15 mouse cellular contexts compared by ENCODE assay signal in genomic region chr8:11479591-11479990, GRCm38 (mm10). TPM values are rescaled to one million over a fixed set of nuclear protein-coding genes. Genes with fewer than 3 reads are reported as not detected.
A peak's percentile ranks its signal among the peaks of the same experiment; 100 is the strongest.
DNase-seq lines count a peak whose midpoint lies in the region; ATAC-seq lines count a peak whose summit lies in the region.
"Had no signal": no experiment of that assay in that cellular context is flagged by ENCODE, and none has a peak within 500 bp of the region (broad histone marks: within the 10 kb centered on the region; RNA-seq: fewer than 3 reads in every experiment).

No protein-coding gene starts in this region.

- no peak for DNase-seq in heart, postnatal 36 days
- DNase-seq in limb, embryonic 10.5 days (ENCODE audit: low spot score), result no peak
- DNase-seq in Muller cell, postnatal 12 days (ENCODE audit: inconsistent ontology term), result no peak
- DNase-seq: adrenal gland, postnatal 10 days; cerebellum, postnatal 14 days; liver, embryonic 13.5 days had no signal

- H3K4me2 ChIP-seq in heart, embryonic 16.5 days (ENCODE audit: low read depth, low read length), result peak overlapping the region; percentile 95
- 0 out of 2 replicates have a peak overlapping the region, but pooled peaks have one; percentile 97 for H3K4me2 ChIP-seq in neural tube, embryonic 13.5 days
- H3K4me2 ChIP-seq in neural tube, embryonic 15.5 days, result no peak overlapping the region
- H3K4me2 ChIP-seq in intestine, embryonic 15.5 days (replicated peaks), result peak overlapping the region; percentile 98; the same call in 1 of the 2 replicates
- H3K4me2 ChIP-seq in forebrain, embryonic 15.5 days (replicated peaks), result no peak overlapping the region

- H3K27ac ChIP-seq in heart, embryonic 16.5 days (ENCODE audit: low read length), result peak overlapping the region; percentile 74
- no peak overlapping the region for H3K27ac ChIP-seq in neural tube, embryonic 13.5 days (replicated peaks)
- H3K27ac ChIP-seq in neural tube, embryonic 15.5 days (replicated peaks), result no peak overlapping the region
- no peak overlapping the region for H3K27ac ChIP-seq in intestine, embryonic 15.5 days
- H3K27ac ChIP-seq in limb, embryonic 10.5 days, result no peak overlapping the region
- H3K27ac ChIP-seq in forebrain, embryonic 15.5 days (replicated peaks), result no peak overlapping the region
- H3K27ac ChIP-seq: embryonic facial prominence, embryonic 12.5 days; hindbrain, embryonic 13.5 days; layer of hippocampus, adult 2 months; liver, embryonic 13.5 days had no signal

- WGBS in heart, embryonic 16.5 days, result 21% methylated on average over 14 of the region's 14 CpGs
- WGBS in neural tube, embryonic 13.5 days, result 5% methylated on average over 14 of the region's 14 CpGs
- 10% methylated on average over 14 of the region's 14 CpGs for WGBS in neural tube, embryonic 15.5 days
- WGBS in intestine, embryonic 15.5 days, result 32% methylated on average over 14 of the region's 14 CpGs
- WGBS in limb, embryonic 10.5 days, result 1% methylated on average over 14 of the region's 14 CpGs
- WGBS in forebrain, embryonic 15.5 days, result 9% methylated on average over 14 of the region's 14 CpGs

- peak overlapping the region; percentile 72 for H3K9ac ChIP-seq in heart, embryonic 16.5 days (ENCODE audit: low read length)
- no peak overlapping the region for H3K9ac ChIP-seq in neural tube, embryonic 13.5 days
- no peak overlapping the region for H3K9ac ChIP-seq in neural tube, embryonic 15.5 days (replicated peaks)
- no peak overlapping the region for H3K9ac ChIP-seq in intestine, embryonic 15.5 days
- no peak overlapping the region for H3K9ac ChIP-seq in forebrain, embryonic 15.5 days (replicated peaks)
- H3K9ac ChIP-seq: embryonic facial prominence, embryonic 12.5 days; hindbrain, embryonic 13.5 days; liver, embryonic 13.5 days had no signal

- peak overlapping the region; percentile 84 for H3K4me3 ChIP-seq in heart, embryonic 16.5 days (ENCODE audit: low read length)
- H3K4me3 ChIP-seq in neural tube, embryonic 13.5 days, result no peak overlapping the region
- no peak overlapping the region for H3K4me3 ChIP-seq in neural tube, embryonic 15.5 days (replicated peaks)
- H3K4me3 ChIP-seq in intestine, embryonic 15.5 days (replicated peaks), result no peak overlapping the region
- H3K4me3 ChIP-seq in limb, embryonic 10.5 days, result peak overlapping the region; percentile 62; the same call in 1 of the 2 replicates
- H3K4me3 ChIP-seq in forebrain, embryonic 15.5 days, result no peak overlapping the region
- H3K4me3 ChIP-seq: layer of hippocampus, adult 2 months had no signal

- H3K27me3 ChIP-seq in heart, embryonic 16.5 days (ENCODE audit: control insufficient read depth, insufficient read depth, low read length), result no peaks in the 10 kb centered on the region; the same call in 1 of the 2 replicates
- H3K27me3 ChIP-seq in neural tube, embryonic 13.5 days, result peaks cover 77% of the 10 kb centered on the region
- H3K27me3 ChIP-seq in neural tube, embryonic 15.5 days (replicated peaks), result peaks cover 68% of the 10 kb centered on the region
- H3K27me3 ChIP-seq in intestine, embryonic 15.5 days (replicated peaks), result peaks cover 14% of the 10 kb centered on the region
- H3K27me3 ChIP-seq in limb, embryonic 10.5 days (ENCODE audit: low read depth, poor library complexity, severe bottlenecking), result peaks cover 91% of the 10 kb centered on the region
- peaks cover 64% of the 10 kb centered on the region for H3K27me3 ChIP-seq in forebrain, embryonic 15.5 days

- peaks cover 20% of the 10 kb centered on the region for H3K4me1 ChIP-seq in heart, embryonic 16.5 days (ENCODE audit: control insufficient read depth, insufficient read depth, low read length)
- H3K4me1 ChIP-seq in neural tube, embryonic 13.5 days (replicated peaks), result peaks cover 26% of the 10 kb centered on the region
- H3K4me1 ChIP-seq in neural tube, embryonic 15.5 days, result peaks cover 33% of the 10 kb centered on the region
- H3K4me1 ChIP-seq in intestine, embryonic 15.5 days (replicated peaks), result peaks cover 17% of the 10 kb centered on the region
- peaks cover 51% of the 10 kb centered on the region for H3K4me1 ChIP-seq in limb, embryonic 10.5 days
- peaks cover 22% of the 10 kb centered on the region for H3K4me1 ChIP-seq in forebrain, embryonic 15.5 days

- no peaks in the 10 kb centered on the region for H3K9me3 ChIP-seq in heart, embryonic 16.5 days (replicated peaks; ENCODE audit: control insufficient read depth, low read length)
- H3K9me3 ChIP-seq in neural tube, embryonic 13.5 days, result no peaks in the 10 kb centered on the region
- no peaks in the 10 kb centered on the region for H3K9me3 ChIP-seq in neural tube, embryonic 15.5 days (replicated peaks)
- H3K9me3 ChIP-seq in intestine, embryonic 15.5 days, result no peaks in the 10 kb centered on the region
- H3K9me3 ChIP-seq in limb, embryonic 10.5 days (replicated peaks), result no peaks in the 10 kb centered on the region
- H3K9me3 ChIP-seq in forebrain, embryonic 15.5 days, result no peaks in the 10 kb centered on the region
- H3K9me3 ChIP-seq: embryonic facial prominence, embryonic 12.5 days; hindbrain, embryonic 13.5 days; liver, embryonic 13.5 days; megakaryocyte, embryonic 14.5 days had no signal

- no peaks in the 10 kb centered on the region for H3K36me3 ChIP-seq in heart, embryonic 16.5 days (ENCODE audit: control insufficient read depth, insufficient read depth)
- no peaks in the 10 kb centered on the region for H3K36me3 ChIP-seq in neural tube, embryonic 13.5 days
- H3K36me3 ChIP-seq in neural tube, embryonic 15.5 days, result no peaks in the 10 kb centered on the region
- H3K36me3 ChIP-seq in intestine, embryonic 15.5 days, result no peaks in the 10 kb centered on the region
- H3K36me3 ChIP-seq in limb, embryonic 10.5 days, result no peaks in the 10 kb centered on the region
- H3K36me3 ChIP-seq in forebrain, embryonic 15.5 days, result no peaks in the 10 kb centered on the region
- H3K36me3 ChIP-seq: embryonic facial prominence, embryonic 12.5 days; hindbrain, embryonic 13.5 days; liver, embryonic 13.5 days had no signal

- no peak for ATAC-seq in heart, embryonic 16.5 days (replicated peaks; ENCODE audit: extremely low read depth, insufficient read depth, low FRiP score)
- ATAC-seq in neural tube, embryonic 13.5 days (ENCODE audit: low read depth), result no peak
- no peak for ATAC-seq in neural tube, embryonic 15.5 days (ENCODE audit: low FRiP score)
- ATAC-seq in intestine, embryonic 15.5 days, result no peak
- ATAC-seq in forebrain, embryonic 15.5 days (replicated peaks), result no peak

- intact Hi-C loops in heart, postnatal 36 days (cut with DNase I), result no loop called here

RNA-seq across cellular contexts. Expression of gene Rab20, which starts 1.1 kb away (rescaled TPM):
- polyA plus RNA-seq in heart, embryonic 16.5 days (2015; fragmentation: Nextera tagmentation; extraction: Ambion mirVana), result 44.7 and 47.8 TPM in 2 replicates
- total RNA-seq in heart, postnatal 36 days (2021), result 10 to 100 TPM; 26.9 to 32.1 TPM
- 1.4 and 1.5 TPM in 2 replicates for polyA plus RNA-seq in neural tube, embryonic 13.5 days (2015; fragmentation: Nextera tagmentation; extraction: Ambion mirVana)
- 1.00 and 3.0 TPM in 2 replicates for polyA plus RNA-seq in neural tube, embryonic 15.5 days (2015; fragmentation: Nextera tagmentation; extraction: Ambion mirVana)
- 14.8 and 16.5 TPM in 2 replicates for polyA plus RNA-seq in intestine, embryonic 15.5 days (2015; fragmentation: Nextera tagmentation; extraction: Ambion mirVana)
- 0.99 and 1.9 TPM in 2 replicates for polyA plus RNA-seq in limb, embryonic 10.5 days (2016; fragmentation: Nextera tagmentation; extraction: Ambion mirVana)
- polyA plus RNA-seq in forebrain, embryonic 15.5 days (2015; fragmentation: Nextera tagmentation; extraction: Ambion mirVana), result 0.91 and 1.2 TPM in 2 replicates
- total RNA-seq: layer of hippocampus, adult 2 months had no signal

RNA-seq across cellular contexts. Expression of gene Naxd, which starts 17.7 kb away (rescaled TPM):
- 90.8 and 93.1 TPM in 2 replicates for polyA plus RNA-seq in heart, embryonic 16.5 days (2015; fragmentation: Nextera tagmentation; extraction: Ambion mirVana)
- 10 to 100 TPM; 35.6 to 39.7 TPM for total RNA-seq in heart, postnatal 36 days (2021)
- polyA plus RNA-seq in neural tube, embryonic 13.5 days (2015; fragmentation: Nextera tagmentation; extraction: Ambion mirVana), result 148 and 150 TPM in 2 replicates
- polyA plus RNA-seq in neural tube, embryonic 15.5 days (2015; fragmentation: Nextera tagmentation; extraction: Ambion mirVana), result 149 and 154 TPM in 2 replicates
- 94.4 and 101 TPM in 2 replicates for polyA plus RNA-seq in intestine, embryonic 15.5 days (2015; fragmentation: Nextera tagmentation; extraction: Ambion mirVana)
- 105 and 116 TPM in 2 replicates for polyA plus RNA-seq in limb, embryonic 10.5 days (2016; fragmentation: Nextera tagmentation; extraction: Ambion mirVana)
- polyA plus RNA-seq in forebrain, embryonic 15.5 days (2015; fragmentation: Nextera tagmentation; extraction: Ambion mirVana), result 161 and 166 TPM in 2 replicates

Comparison
In these comparisons a context has a peak if more than half of its experiments do, and no peak if none do; other contexts are left out.
1. H3K4me2 ChIP-seq: peak in heart, embryonic 16.5 days (single experiment), neural tube, embryonic 13.5 days (single experiment) and intestine, embryonic 15.5 days (single experiment); none in neural tube, embryonic 15.5 days (single experiment) and forebrain, embryonic 15.5 days (single experiment).
2. H3K4me3 ChIP-seq: peak in heart, embryonic 16.5 days (single experiment) and limb, embryonic 10.5 days (single experiment); none in neural tube, embryonic 13.5 days (single experiment), neural tube, embryonic 15.5 days (single experiment), intestine, embryonic 15.5 days (single experiment) and forebrain, embryonic 15.5 days (single experiment).